ENCODE assay signal across 8 mouse cellular contexts in genomic region chr2:74672481-74673362, GRCm38 (mm10). TPM values are rescaled to one million over a fixed set of nuclear protein-coding genes. Genes with fewer than 3 reads are reported as not detected.
A peak's percentile ranks its signal among the peaks of the same experiment; 100 is the strongest.
DNase-seq lines count a peak whose midpoint lies in the region; ATAC-seq and TF ChIP-seq lines count a peak whose summit lies in the region.

No protein-coding gene starts in this region.

- H3K4me1 ChIP-seq in cerebellum, adult 2 months (ENCODE audit: control insufficient read depth, insufficient read depth, low read length) = no peaks in the 10 kb centered on the region
- 0 out of 4 replicates have a peak, but pooled peaks cover 0 to 5% of the 10 kb centered on the region in 2 experiments for H3K4me1 ChIP-seq in CH12.LX (ENCODE audit: control insufficient read depth in 1 of 2, insufficient read depth in 2 of 2)
- peaks cover 7% of the 10 kb centered on the region for H3K4me1 ChIP-seq in embryonic facial prominence, embryonic 11.5 days (ENCODE audit: control insufficient read depth, insufficient read depth, low read length)
- H3K4me1 ChIP-seq in hindbrain, embryonic 16.5 days (ENCODE audit: control insufficient read depth, insufficient read depth, low read depth, low read length) = peaks cover 9% of the 10 kb centered on the region
- no peaks in the 10 kb centered on the region for H3K4me1 ChIP-seq in lung, embryonic 14.5 days (ENCODE audit: insufficient read depth)

- in situ Hi-C loops in CH12.LX (cut with MboI; ENCODE audit: low pct_ligation_motif_present, low pct_unique_long_range_greater_than_20kb, low sequenced_read_pairs) = loop anchor here (25.0 kb wide), 1 partner anchor 1085 kb away; the partner anchor contains the start of gene Chrna1

- H3K9ac ChIP-seq in CH12.LX (ENCODE audit: insufficient read depth, low read depth) = peak overlapping the region; percentile 43
- H3K9ac ChIP-seq in embryonic facial prominence, embryonic 11.5 days (replicated peaks; ENCODE audit: low read length) = no peak overlapping the region; the same call in 1 of the 2 replicates
- no peak overlapping the region for H3K9ac ChIP-seq in hindbrain, embryonic 16.5 days (ENCODE audit: low read depth, low read length)
- H3K9ac ChIP-seq in lung, embryonic 14.5 days = no peak overlapping the region

- dilution Hi-C loops in CH12.LX (cut with MboI; ENCODE audit: extremely low pct_ligation_motif_present, extremely low pct_unique_long_range_greater_than_20kb, low sequenced_read_pairs) = no loop called here

- H3K4me2 ChIP-seq in CH12.LX (ENCODE audit: insufficient read depth, low read depth, poor library complexity, severe bottlenecking) = peak overlapping the region; percentile 98
- peak overlapping the region; percentile 42 for H3K4me2 ChIP-seq in embryonic facial prominence, embryonic 11.5 days (ENCODE audit: low read depth, low read length)
- peak overlapping the region; percentile 53 for H3K4me2 ChIP-seq in hindbrain, embryonic 16.5 days (ENCODE audit: low read length)
- peak overlapping the region; percentile 61 for H3K4me2 ChIP-seq in lung, embryonic 14.5 days

- H3K79me2 ChIP-seq in CH12.LX (replicated peaks; ENCODE audit: control insufficient read depth, extremely low read depth, insufficient read depth, poor library complexity, severe bottlenecking) = no peaks in the 10 kb centered on the region

- no peak for ATAC-seq in embryonic facial prominence, embryonic 11.5 days (replicated peaks; ENCODE audit: insufficient number of reproducible peaks, low FRiP score, low TSS enrichment, low read depth)
- peak; percentile 54 for ATAC-seq in hindbrain, embryonic 16.5 days
- peak; percentile 39; the same call in 1 of the 2 replicates for ATAC-seq in lung, embryonic 14.5 days (ENCODE audit: insufficient read depth)
- peak; percentile 55; the same call in 1 of the 2 replicates for ATAC-seq in neutrophil, adult 5-6 weeks (ENCODE audit: extremely low read depth, insufficient number of reproducible peaks, low FRiP score, poor library complexity, severe bottlenecking)

- H3K9me3 ChIP-seq in CH12.LX (replicated peaks; ENCODE audit: low read length) = peaks cover 9% of the 10 kb centered on the region
- no peaks in the 10 kb centered on the region for H3K9me3 ChIP-seq in embryonic facial prominence, embryonic 11.5 days (replicated peaks; ENCODE audit: control insufficient read depth, low read length)
- no peaks in the 10 kb centered on the region for H3K9me3 ChIP-seq in hindbrain, embryonic 16.5 days (ENCODE audit: control insufficient read depth, low read length)
- H3K9me3 ChIP-seq in lung, embryonic 14.5 days (ENCODE audit: low read depth, low read length) = no peaks in the 10 kb centered on the region

- no peak overlapping the region for H3K27ac ChIP-seq in cerebellum, adult 2 months (ENCODE audit: insufficient read depth, low read length)
- H3K27ac ChIP-seq in CH12.LX (ENCODE audit: insufficient read depth, low read depth) = no peak overlapping the region
- no peak overlapping the region for H3K27ac ChIP-seq in embryonic facial prominence, embryonic 11.5 days (replicated peaks; ENCODE audit: low read depth, low read length)
- H3K27ac ChIP-seq in hindbrain, embryonic 16.5 days (ENCODE audit: low read depth, low read length) = no peak overlapping the region
- H3K27ac ChIP-seq in lung, embryonic 14.5 days (ENCODE audit: low read depth) = no peak overlapping the region

- H3K4me3 ChIP-seq in cerebellum, adult 2 months (replicated peaks; ENCODE audit: insufficient read depth, low read depth, low read length) = no peak overlapping the region
- peak overlapping the region in 2 of 3 experiments; percentile 36 to 41 for H3K4me3 ChIP-seq in CH12.LX (replicated peaks in 1 of 3; ENCODE audit: low read depth in 2 of 3, low read length in 2 of 3, poor library complexity in 1 of 3)
- H3K4me3 ChIP-seq in embryonic facial prominence, embryonic 11.5 days (ENCODE audit: low read depth, low read length) = 0 out of 2 replicates have a peak overlapping the region, but pooled peaks have one; percentile 12
- H3K4me3 ChIP-seq in hindbrain, embryonic 16.5 days (ENCODE audit: low read length) = peak overlapping the region; percentile 25
- peak overlapping the region; percentile 27; the same call in 1 of the 2 replicates for H3K4me3 ChIP-seq in lung, embryonic 14.5 days (ENCODE audit: low read depth, low read length)

- H3K36me3 ChIP-seq in CH12.LX (replicated peaks in 1 of 2; ENCODE audit: control insufficient read depth in 1 of 2, insufficient read depth in 1 of 2, low read length in 1 of 2) = no peaks in the 10 kb centered on the region
- H3K36me3 ChIP-seq in embryonic facial prominence, embryonic 11.5 days (replicated peaks; ENCODE audit: control insufficient read depth, insufficient read depth, low read depth, low read length) = no peaks in the 10 kb centered on the region
- H3K36me3 ChIP-seq in hindbrain, embryonic 16.5 days (ENCODE audit: control insufficient read depth, insufficient read depth, low read length) = no peaks in the 10 kb centered on the region
- no peaks in the 10 kb centered on the region for H3K36me3 ChIP-seq in lung, embryonic 14.5 days (ENCODE audit: insufficient read depth)

- peaks cover 10% of the 10 kb centered on the region; the same call in 1 of the 2 replicates for H3K27me3 ChIP-seq in cerebellum, adult 2 months (ENCODE audit: control insufficient read depth, insufficient read depth, low read length)
- no peaks in the 10 kb centered on the region for H3K27me3 ChIP-seq in CH12.LX (replicated peaks)
- peaks cover 84% of the 10 kb centered on the region for H3K27me3 ChIP-seq in embryonic facial prominence, embryonic 11.5 days (ENCODE audit: control insufficient read depth, insufficient read depth, low read length)
- H3K27me3 ChIP-seq in hindbrain, embryonic 16.5 days (replicated peaks; ENCODE audit: control insufficient read depth, insufficient read depth, low read length) = peaks cover 79% of the 10 kb centered on the region
- peaks cover 100% of the 10 kb centered on the region for H3K27me3 ChIP-seq in lung, embryonic 14.5 days (ENCODE audit: insufficient read depth, low read length)

- no peak for TF ChIP-seq EP300 in CH12.LX (IDR thresholded peaks at IDR 0.05; ENCODE audit: low read length)

- peak; percentile 64 for TF ChIP-seq CTCF in cerebellum, adult 2 months (IDR thresholded peaks at IDR 0.05; ENCODE audit: borderline replicate concordance, insufficient read depth, low read depth, low read length)
- TF ChIP-seq CTCF in CH12.LX (conservative IDR thresholded peaks at IDR 0.05 in 1 of 2, IDR thresholded peaks at IDR 0.05 in 1 of 2; ENCODE audit: low read depth in 2 of 2, low read length in 2 of 2) = peak in 1 of 2 experiments; percentile 78; a peak in 2 of 4 replicates
- peak; percentile 86 for TF ChIP-seq CTCF in lung, embryonic 14.5 days (IDR thresholded peaks at IDR 0.05; ENCODE audit: low read depth)

- peak; percentile 34 to 55 for DNase-seq in cerebellum, adult 2 months
- DNase-seq in cerebellum, adult 11-12 months = no peak
- DNase-seq in CH12.LX (ENCODE audit: extremely low read depth) = peak; percentile 45
- peak; percentile 80 for DNase-seq in embryonic facial prominence, embryonic 11.5 days (ENCODE audit: low spot score)
- DNase-seq in lung, embryonic 14.5 days = peak; percentile 84
- no peak for DNase-seq in adipocyte (ENCODE audit: low spot score)

- TF ChIP-seq POLR2A in cerebellum, adult 2 months (IDR thresholded peaks at IDR 0.05; ENCODE audit: borderline replicate concordance, insufficient read depth, low read length) = no peak
- no peak; the same call in 1 of the 2 replicates for TF ChIP-seq POLR2A in CH12.LX (IDR thresholded peaks at IDR 0.05; ENCODE audit: low read depth, low read length)

- WGBS in cerebellum, adult 2 months = 7% methylated on average over 40 of the region's 40 CpGs
- WGBS in embryonic facial prominence, embryonic 11.5 days = 1% methylated on average over 40 of the region's 40 CpGs
- 2% methylated on average over 39 of the region's 40 CpGs for WGBS in hindbrain, embryonic 16.5 days
- whole genome bisulfite sequencing in lung, embryonic 14.5 days = 4% methylated on average over 40 of the region's 40 CpGs

- peak; percentile 73 for TF ChIP-seq RAD21 in CH12.LX (IDR thresholded peaks at IDR 0.05; ENCODE audit: low read depth, low read length)

RNA-seq across cellular contexts. Expression of gene Hoxd12, which starts 2.1 kb away (rescaled TPM):
- polyA plus RNA-seq in cerebellum, adult 2 months (2012; rRNA removed) = not detected in 2 replicates
- total RNA-seq in CH12.LX (2012; rRNA removed) (not detected in 2 replicates), CH12.LX (2014; rRNA removed) (not detected in 2 replicates)
- not detected in 2 replicates for polyA plus RNA-seq in CH12.LX (2012; ENCODE audit: insufficient read length, low read depth)
- polyA plus RNA-seq in embryonic facial prominence, embryonic 11.5 days (2014; fragmentation: Nextera tagmentation; extraction: Ambion mirVana) = not detected in 2 replicates
- polyA plus RNA-seq in hindbrain, embryonic 16.5 days (2015; fragmentation: Nextera tagmentation; extraction: Ambion mirVana) = not detected in 2 replicates
- not detected in 2 replicates for polyA plus RNA-seq in lung, embryonic 14.5 days (2014; fragmentation: Nextera tagmentation; extraction: Ambion mirVana)
- total RNA-seq in neutrophil, adult 5-6 weeks (2017) = not detected in 2 replicates

RNA-seq across cellular contexts. Expression of gene Hoxd13, which starts 4.6 kb away (rescaled TPM):
- polyA plus RNA-seq in cerebellum, adult 2 months (2012; rRNA removed) = 0.10 TPM in 1 of 2 replicates, not detected in the other
- total RNA-seq in CH12.LX (2012; rRNA removed) (not detected in 2 replicates), CH12.LX (2014; rRNA removed) (not detected in 2 replicates)
- polyA plus RNA-seq in CH12.LX (2012; ENCODE audit: insufficient read length, low read depth) = not detected in 2 replicates
- not detected in 2 replicates for polyA plus RNA-seq in embryonic facial prominence, embryonic 11.5 days (2014; fragmentation: Nextera tagmentation; extraction: Ambion mirVana)
- polyA plus RNA-seq in hindbrain, embryonic 16.5 days (2015; fragmentation: Nextera tagmentation; extraction: Ambion mirVana) = 0.06 TPM in 1 of 2 replicates, not detected in the other
- not detected in 2 replicates for polyA plus RNA-seq in lung, embryonic 14.5 days (2014; fragmentation: Nextera tagmentation; extraction: Ambion mirVana)
- not detected in 2 replicates for total RNA-seq in neutrophil, adult 5-6 weeks (2017)

RNA-seq across cellular contexts. Expression of gene Hoxd11, which starts 6.6 kb away (rescaled TPM):
- not detected in 2 replicates for polyA plus RNA-seq in cerebellum, adult 2 months (2012; rRNA removed)
- not detected in 2 replicates for total RNA-seq in CH12.LX (2012; rRNA removed)
- total RNA-seq in CH12.LX (2014; rRNA removed) = not detected in 2 replicates
- polyA plus RNA-seq in CH12.LX (2012; ENCODE audit: insufficient read length, low read depth) = not detected in 2 replicates
- polyA plus RNA-seq in embryonic facial prominence, embryonic 11.5 days (2014; fragmentation: Nextera tagmentation; extraction: Ambion mirVana) = not detected in 2 replicates
- not detected in 2 replicates for polyA plus RNA-seq in hindbrain, embryonic 16.5 days (2015; fragmentation: Nextera tagmentation; extraction: Ambion mirVana)
- polyA plus RNA-seq in lung, embryonic 14.5 days (2014; fragmentation: Nextera tagmentation; extraction: Ambion mirVana) = not detected in 2 replicates
- not detected in 2 replicates for total RNA-seq in neutrophil, adult 5-6 weeks (2017)

RNA-seq across cellular contexts. Expression of gene Evx2, which starts 13.4 kb away (rescaled TPM):
- 0.48 and 0.64 TPM in 2 replicates for polyA plus RNA-seq in cerebellum, adult 2 months (2012; rRNA removed)
- total RNA-seq in CH12.LX (2012; rRNA removed) = not detected in 2 replicates
- not detected in 2 replicates for total RNA-seq in CH12.LX (2014; rRNA removed)
- not detected in 2 replicates for polyA plus RNA-seq in CH12.LX (2012; ENCODE audit: insufficient read length, low read depth)
- 0.08 and 0.10 TPM in 2 replicates for polyA plus RNA-seq in embryonic facial prominence, embryonic 11.5 days (2014; fragmentation: Nextera tagmentation; extraction: Ambion mirVana)
- polyA plus RNA-seq in hindbrain, embryonic 16.5 days (2015; fragmentation: Nextera tagmentation; extraction: Ambion mirVana) = 0.40 and 0.58 TPM in 2 replicates
- not detected in 2 replicates for polyA plus RNA-seq in lung, embryonic 14.5 days (2014; fragmentation: Nextera tagmentation; extraction: Ambion mirVana)
- total RNA-seq in neutrophil, adult 5-6 weeks (2017) = not detected in 2 replicates

RNA-seq across cellular contexts. Expression of gene Hoxd10, which starts 19.0 kb away (rescaled TPM):
- polyA plus RNA-seq in cerebellum, adult 2 months (2012; rRNA removed) = not detected in 2 replicates
- total RNA-seq in CH12.LX (2012; rRNA removed) = not detected in 2 replicates
- total RNA-seq in CH12.LX (2014; rRNA removed) = not detected in 2 replicates
- polyA plus RNA-seq in CH12.LX (2012; ENCODE audit: insufficient read length, low read depth) = not detected in 2 replicates
- not detected in 2 replicates for polyA plus RNA-seq in embryonic facial prominence, embryonic 11.5 days (2014; fragmentation: Nextera tagmentation; extraction: Ambion mirVana)
- not detected in 2 replicates for polyA plus RNA-seq in hindbrain, embryonic 16.5 days (2015; fragmentation: Nextera tagmentation; extraction: Ambion mirVana)
- 0.14 TPM in 1 of 2 replicates, not detected in the other for polyA plus RNA-seq in lung, embryonic 14.5 days (2014; fragmentation: Nextera tagmentation; extraction: Ambion mirVana)
- not detected in 2 replicates for total RNA-seq in neutrophil, adult 5-6 weeks (2017)

Comparison
In these comparisons a context has a peak if more than half of its experiments do, and no peak if none do; other contexts are left out.
1. DNase-seq: peak in cerebellum, adult 2 months (2 of 2), CH12.LX (single experiment), embryonic facial prominence, embryonic 11.5 days (single experiment) and lung, embryonic 14.5 days (single experiment); none in cerebellum, adult 11-12 months (single experiment) and adipocyte (single experiment).
2. H3K4me2 ChIP-seq: peak in every context shown above with its lines; median percentile 98 in CH12.LX; 61 in lung, embryonic 14.5 days; 53 in hindbrain, embryonic 16.5 days; 42 in embryonic facial prominence, embryonic 11.5 days.